Mouse (Mus musculus) neutrophil, adult 59 days (primary cell): ENCODE data around the gene Olfr1442. TPM values are rescaled to one million over a fixed set of nuclear protein-coding genes. Genes with fewer than 3 reads are reported as not detected.

Experiments used
- total RNA-seq, 2 experiments: library from RNA; stranded (reverse); gene quantifications; 1 replicate in 1 of 2; 2 replicates in 1 of 2; pipeline ENCODE4 v1.2.4; 2023

The Olfr1442 gene
- not detected for total RNA-seq

GRCm38 (mm10) chr19:12670139-12670538, at the start of gene Olfr1442:
Gene Olfr1442, plus strand, starts transcription at chr19:12670439.

DNA sequence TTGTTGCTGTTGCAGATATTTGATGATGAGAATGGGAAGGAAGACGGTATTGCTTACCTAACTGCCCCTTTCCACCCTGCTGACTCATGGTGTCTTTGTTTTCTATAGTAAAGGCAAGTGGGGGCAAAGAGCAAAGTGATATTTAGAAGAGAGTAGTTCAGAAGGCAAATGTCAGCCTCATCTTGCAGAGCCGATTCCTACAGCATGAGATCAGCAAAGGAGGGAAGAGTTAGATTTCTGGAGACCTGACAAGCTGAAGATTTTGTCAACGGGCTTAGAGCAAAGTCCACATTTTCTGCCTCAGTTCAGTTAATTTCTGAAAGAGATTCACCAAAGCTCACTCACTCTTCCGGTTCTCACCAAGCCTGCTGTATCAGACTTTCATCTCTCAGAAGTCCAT, 37.1 kb upstream of the Olfr1442 start, which contains the start of gene Glyat:
Gene Glyat, plus strand, starts transcription at position 133 of the 400 bp plus-strand sequence.

GRCm38 (mm10) chr19:12677812-12678211, 7.6 kb downstream of the Olfr1442 start, which contains the start of gene Olfr1443:
Gene Olfr1443, plus strand, starts transcription at chr19:12678112.

GRCm38 (mm10) chr19:12695590-12695989, 25.4 kb downstream of the Olfr1442 start, which contains the start of gene Keg1:
Gene Keg1, plus strand, starts transcription at chr19:12695786.

Other genes starting within 250 kb of the Olfr1442 start
- gene Pfpl, start 242.5 kb upstream of the Olfr1442 start, total RNA-seq, result not detected
- gene Mpeg1, start 209.7 kb upstream of the Olfr1442 start, total RNA-seq, result 100 to 1,000 TPM; 664 to 920 TPM
- 10 to 100 TPM; 19.1 to 19.3 TPM for gene Dtx4, start 169.0 kb upstream of the Olfr1442 start, total RNA-seq
- gene Fam111a, start 124.7 kb upstream of the Olfr1442 start, total RNA-seq, result 100 to 1,000 TPM; 142 to 153 TPM
- gene Gm4952, start 70.5 kb upstream of the Olfr1442 start, total RNA-seq, result not detected
- gene Glyat, start 37.1 kb upstream of the Olfr1442 start, total RNA-seq, result not detected
- gene Olfr1443, start 7.7 kb downstream of the Olfr1442 start, total RNA-seq, result not detected
- not detected for gene Keg1, start 25.3 kb downstream of the Olfr1442 start, total RNA-seq
- gene Cntf, start 95.2 kb downstream of the Olfr1442 start, total RNA-seq, result 1 to 10 TPM; 1.6 to 1.9 TPM
- gene Zfp91, start 125.7 kb downstream of the Olfr1442 start, total RNA-seq, result 10 to 100 TPM; 42.7 to 52.7 TPM
- 10 to 100 TPM in 1 of 2 experiments, 1 to 10 TPM in 1; 6.8 to 10.3 TPM for gene Lpxn, start 125.8 kb downstream of the Olfr1442 start, total RNA-seq
- gene Gm5244, start 176.2 kb downstream of the Olfr1442 start, total RNA-seq, result not detected
- gene Olfr1444, start 186.8 kb downstream of the Olfr1442 start, total RNA-seq, result not detected
- gene Olfr1445, start 213.4 kb downstream of the Olfr1442 start, total RNA-seq, result not detected
- gene Olfr1446, start 223.1 kb downstream of the Olfr1442 start, total RNA-seq, result not detected
- not detected for gene Olfr1447, start 233.3 kb downstream of the Olfr1442 start, total RNA-seq